Mouse (Mus musculus) heart, postnatal 14 days (tissue): ENCODE data around the gene Gnpnat1. TPM values are rescaled to one million over a fixed set of nuclear protein-coding genes. Genes with fewer than 3 reads are reported as not detected.
A peak's percentile ranks its signal among the peaks of the same experiment; 100 is the strongest.
"Not testable (repeated sequence)": the region's sequence is repeated elsewhere in the genome, so short reads cannot be mapped to it uniquely, and the experiment has no call there.

Experiments
- DNase-seq, 2 experiments: peaks; one replicate each; pipeline ENCODE4 v3.0.0; 2021 to 2022
- intact Hi-C: fragments of 180-260 bp; cut with DNase I; formaldehyde crosslinking; loops from one replicate; pipeline ENCODE4 v1.15.1; 2025
- long read RNA-seq, 2 experiments: library from polyadenylated mRNA; stranded (forward); transcript quantifications; one replicate each; pipeline ENCODE4 v2.0.0; 2021
- total RNA-seq, 2 experiments: library from RNA; stranded (reverse); gene quantifications; 2 replicates each; pipeline ENCODE4 v1.2.3; 2021

The Gnpnat1 gene
- total RNA-seq: 10 to 100 TPM; 10.2 to 11.9 TPM
- long read RNA-seq, experiment 1, transcript Gnpnat1-201 (6 exons, 2,788 nt): major isoform, 12 of 16 reads
- long read RNA-seq, experiment 1, partial matches to known transcripts: 0 of 16 reads
- long read RNA-seq, experiment 1, other reads (novel, unspliced or antisense): 4 of 16 reads
- long read RNA-seq, experiment 2, transcript Gnpnat1-201 (6 exons, 2,788 nt): major isoform, 11 of 12 reads
- long read RNA-seq, experiment 2, partial matches to known transcripts: 0 of 12 reads
- long read RNA-seq, experiment 2, other reads (novel, unspliced or antisense): 1 of 12 reads

- DNase-seq, intact Hi-C loops: not testable (repeated sequence)
Observed at GRCm38 (mm10) chr14:45404813-45405212, at the start of gene Gnpnat1. TSS of gene Gnpnat1 (minus strand) at chr14:45404913.

- peak in 1 of 2 experiments; percentile 25 for DNase-seq
Observed at GRCm38 (mm10) chr14:45453538-45454233, 49.0 kb upstream of the Gnpnat1 start.

GRCm38 (mm10) chr14:45452861-45453512, 48.3 kb upstream of the Gnpnat1 start:
- intact Hi-C loops: no loop called here
- peak; percentile 52 to 59 for DNase-seq

More at GRCm38 (mm10) chr14:45453538-45454233, 49.0 kb upstream of the Gnpnat1 start:
- intact Hi-C loops: no loop called here

- intact Hi-C loops: no loop called here
- DNase-seq: peak in 1 of 2 experiments; percentile 39
Observed at GRCm38 (mm10) chr14:45452148-45452547, 47.4 kb upstream of the Gnpnat1 start.

DNA sequence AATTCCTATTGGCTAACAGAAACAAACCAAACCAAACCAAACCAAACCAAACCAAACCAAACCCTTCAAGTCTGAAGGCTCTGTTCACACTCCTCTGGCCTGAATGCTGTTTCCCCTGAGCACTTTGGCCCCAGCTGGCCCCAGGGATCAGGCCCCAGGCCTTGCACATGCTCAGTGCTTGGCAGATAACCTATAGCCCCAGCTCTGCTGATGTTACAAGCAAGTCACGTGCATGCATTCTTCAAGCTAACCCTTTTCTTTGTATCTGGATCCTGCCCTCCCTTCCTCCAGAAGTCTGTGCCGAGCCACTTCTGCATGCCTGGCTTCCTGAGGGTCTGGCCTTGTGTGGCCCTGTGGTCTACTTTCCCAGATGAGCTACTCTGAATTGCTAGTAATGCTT, 46.4 kb upstream of the Gnpnat1 start:
- intact Hi-C loops: no loop called here
- no peak for DNase-seq

DNA sequence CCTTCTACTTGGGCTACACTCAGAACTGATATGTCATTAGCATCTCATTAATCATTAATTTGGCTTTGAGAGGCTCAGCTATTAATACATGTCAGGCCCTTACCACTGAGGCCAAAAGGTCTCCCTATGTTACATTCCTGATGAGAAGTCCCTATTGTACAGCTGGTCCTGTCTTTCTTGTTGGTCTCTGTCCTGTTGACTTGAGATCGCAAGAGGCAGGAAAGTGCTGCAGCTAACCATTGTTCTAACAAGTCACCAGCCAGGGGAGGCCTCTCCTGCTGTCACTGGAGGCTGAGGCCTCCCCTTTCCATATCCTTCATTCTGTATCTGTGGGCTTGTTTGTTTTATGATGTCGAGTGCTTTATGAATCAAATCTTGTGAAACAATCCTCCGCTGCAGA, 42.1 kb upstream of the Gnpnat1 start:
- intact Hi-C loops: no loop called here
- DNase-seq: no peak

- intact Hi-C loops: no loop called here
- DNase-seq: peak; percentile 34 to 53
Observed at GRCm38 (mm10) chr14:45445445-45445844, 40.7 kb upstream of the Gnpnat1 start.

DNA sequence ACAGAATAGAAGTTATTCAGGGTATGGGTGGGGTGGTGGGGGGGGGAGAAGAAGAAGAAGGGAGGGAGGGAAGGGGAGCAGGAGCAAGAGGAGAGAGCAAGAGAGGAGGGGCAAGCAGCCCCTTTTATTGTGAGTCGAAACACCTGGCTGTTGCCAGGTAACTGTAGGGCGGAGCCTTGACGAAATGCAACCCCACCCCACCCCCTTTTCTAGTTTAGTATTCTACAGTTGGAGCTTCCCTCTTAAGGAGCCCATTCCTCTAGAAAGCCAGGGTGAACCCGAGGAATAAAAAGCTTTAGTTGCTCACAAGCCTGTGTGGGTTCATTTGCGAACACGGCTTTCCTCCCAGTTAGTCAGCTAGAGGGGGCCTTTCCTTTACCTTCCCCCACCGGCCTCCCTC, 40.2 kb upstream of the Gnpnat1 start:
- intact Hi-C loops: no loop called here
- DNase-seq: no peak

DNA sequence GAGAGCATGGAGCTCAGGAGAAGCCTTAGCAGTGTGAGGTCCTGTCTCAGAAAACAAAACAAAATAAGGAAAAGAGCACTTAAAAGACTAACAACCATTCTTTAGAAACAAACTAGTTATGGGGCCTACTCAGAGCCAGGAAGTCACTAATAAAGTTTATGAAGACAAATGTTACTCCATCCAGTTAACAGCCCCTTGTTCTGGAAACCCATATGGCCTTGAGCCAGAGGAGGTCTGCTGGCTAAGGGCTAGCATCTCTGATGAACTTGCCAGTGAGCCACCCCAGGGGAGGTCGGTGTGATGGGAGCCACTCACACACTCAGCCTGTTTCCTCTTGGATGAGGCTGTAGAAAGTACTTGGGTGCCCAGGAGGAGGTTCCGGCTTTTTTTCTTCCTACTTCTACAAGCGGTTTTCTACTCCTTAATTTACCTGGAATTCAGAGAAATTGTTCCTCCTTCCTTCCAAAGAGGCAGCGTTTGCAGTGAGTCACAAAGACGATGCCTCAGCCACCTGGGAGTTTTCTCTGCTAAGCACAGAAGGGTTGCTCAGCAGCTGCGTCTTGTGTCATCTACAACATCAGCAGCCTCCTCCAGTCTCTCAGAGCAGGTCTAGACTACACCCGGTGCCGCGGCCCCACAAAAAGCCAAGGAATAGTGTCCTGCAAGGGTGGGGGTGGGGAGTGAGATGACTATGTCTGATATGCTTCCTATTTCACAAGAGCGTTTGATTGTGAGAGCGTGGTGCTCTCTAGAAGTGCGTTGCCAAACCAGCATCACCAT, 38.3 kb upstream of the Gnpnat1 start:
- DNase-seq: no peak
- intact Hi-C loops: no loop called here

- intact Hi-C loops: no loop called here
- no peak for DNase-seq
Observed at GRCm38 (mm10) chr14:45441291-45441690, 36.6 kb upstream of the Gnpnat1 start.

DNA sequence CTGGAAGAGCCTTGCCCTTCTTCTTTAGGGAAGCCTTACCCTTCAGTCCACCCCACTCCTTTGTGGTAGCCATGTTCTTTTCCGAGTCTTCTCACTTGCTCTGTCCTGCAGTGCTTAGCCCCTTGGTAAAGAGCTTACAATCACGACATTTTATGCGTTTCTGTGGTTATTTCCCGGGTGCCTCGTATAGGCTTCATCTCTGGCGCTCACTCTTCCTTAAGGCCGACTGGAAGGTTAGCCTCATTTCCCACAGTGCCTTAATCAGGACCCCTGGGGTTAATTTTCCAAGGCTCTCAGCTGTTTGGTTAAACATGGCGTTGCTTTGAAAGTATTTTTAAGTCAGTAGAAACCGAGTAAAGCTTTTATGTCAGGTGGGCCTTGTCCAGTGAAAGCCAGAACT, 34.7 kb upstream of the Gnpnat1 start:
- no peak for DNase-seq
- intact Hi-C loops: no loop called here

GRCm38 (mm10) chr14:45438931-45439275, 34.2 kb upstream of the Gnpnat1 start:
- intact Hi-C loops: no loop called here
- no peak for DNase-seq

GRCm38 (mm10) chr14:45438250-45438930, 33.7 kb upstream of the Gnpnat1 start:
- intact Hi-C loops: no loop called here
- no peak for DNase-seq

- DNase-seq: no peak
- intact Hi-C loops: no loop called here
Observed at GRCm38 (mm10) chr14:45434220-45434619, 29.5 kb upstream of the Gnpnat1 start.

GRCm38 (mm10) chr14:45432003-45432402, 27.3 kb upstream of the Gnpnat1 start:
- no peak for DNase-seq
- intact Hi-C loops: no loop called here

DNA sequence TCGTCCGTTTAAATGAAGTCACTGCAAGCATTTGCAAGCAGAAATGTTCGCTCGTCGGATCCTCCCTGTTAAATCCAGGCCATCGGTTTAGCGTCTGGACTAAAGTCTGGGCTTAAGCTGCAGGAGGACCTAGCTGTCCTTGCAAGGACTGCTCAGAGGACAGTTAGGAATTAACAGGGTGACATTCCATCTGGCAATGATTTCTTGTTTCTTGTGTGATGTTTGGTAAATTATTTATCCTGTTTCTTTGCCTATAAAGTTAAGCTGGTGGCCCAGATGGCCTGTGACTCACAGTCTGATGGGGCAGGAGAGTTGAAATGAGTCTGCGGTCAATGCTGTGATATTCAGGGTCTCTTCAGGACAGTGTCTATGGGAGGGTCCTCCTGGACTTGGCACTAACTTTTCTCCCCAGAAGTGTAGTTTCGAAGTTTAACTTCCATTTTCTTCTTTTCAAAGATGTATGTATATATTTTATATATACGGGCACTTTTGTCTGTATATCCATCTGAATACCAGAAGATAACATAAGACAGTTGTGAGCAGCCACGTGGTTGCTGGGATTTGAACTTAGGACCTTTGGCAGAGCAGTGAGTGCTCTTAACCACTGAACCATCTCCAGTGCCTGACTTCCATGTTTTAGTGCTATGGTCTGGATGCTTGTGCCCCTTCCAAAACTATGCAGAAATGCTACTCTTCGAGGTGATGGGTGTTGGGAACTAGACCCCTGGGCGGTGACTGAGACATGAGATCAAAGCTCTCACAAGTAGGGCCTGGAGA, 25.5 kb upstream of the Gnpnat1 start:
- DNase-seq: no peak
- intact Hi-C loops: no loop called here

- intact Hi-C loops: loop anchor here (1.0 to 5.0 kb wide), 4 partner anchors 117 to 350 kb away; no protein-coding TSS in a partner anchor
- DNase-seq: peak in 1 of 2 experiments; percentile 57
Observed at GRCm38 (mm10) chr14:45423220-45423619, 18.5 kb upstream of the Gnpnat1 start.

DNA sequence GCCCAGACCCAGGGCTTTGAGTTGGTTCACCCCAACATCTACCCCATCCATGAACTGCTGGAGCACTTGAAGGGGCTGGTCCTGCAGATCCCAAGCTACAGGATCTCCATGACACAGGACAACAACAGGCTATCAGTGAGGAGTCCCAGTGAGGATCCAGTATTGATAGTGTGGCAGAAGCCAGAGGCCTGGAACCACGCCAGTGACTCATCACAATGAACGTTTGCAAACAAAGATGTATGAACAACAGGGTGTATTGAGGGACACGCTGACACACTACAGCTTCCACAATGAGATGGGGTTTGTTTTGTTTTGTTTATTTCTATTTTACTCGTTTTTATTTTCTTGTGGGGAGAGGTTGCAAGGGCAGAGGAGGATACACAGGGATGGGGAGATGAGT, 17.7 kb upstream of the Gnpnat1 start:
- DNase-seq: no peak

GRCm38 (mm10) chr14:45419323-45419722, 14.6 kb upstream of the Gnpnat1 start:
- DNase-seq: no peak
- intact Hi-C loops: no loop called here

More for the DNA sequence above, 17.7 kb upstream of the Gnpnat1 start:
- intact Hi-C loops: loop anchor here (2.0 to 5.0 kb wide), 3 partner anchors 178 to 350 kb away; no protein-coding TSS in a partner anchor
